Mouse (Mus musculus) forebrain, embryonic 15.5 days (tissue): Measurements from ENCODE around the gene Pagr1a. TPM values are rescaled to one million over a fixed set of nuclear protein-coding genes. Genes with fewer than 3 reads are reported as not detected.

Experiments
- ATAC-seq: fragments of 200-750 bp; cut with Nextera tagmentation; replicated peaks from 2 replicates; pipeline ENCODE4 v1.8.0; 2017; ENCODE audit warnings: mild to moderate bottlenecking, moderate TSS enrichment, moderate library complexity
- H3K27ac ChIP-seq: fragments of 300-500 bp; sonication (generic); replicated peaks from 2 replicates; pipeline ENCODE4 v1.5.1; 2015; ENCODE audit warnings: mild to moderate bottlenecking, inconsistent platforms
- H3K27me3 ChIP-seq: fragments of 300-500 bp; sonication (generic); 2 replicates; pipeline ENCODE4 v1.6.1; 2015; ENCODE audit warnings: inconsistent platforms
- H3K36me3 ChIP-seq: fragments of 300-500 bp; sonication (generic); 2 replicates; pipeline ENCODE4 v1.6.1; 2015; ENCODE audit warnings: mild to moderate bottlenecking, inconsistent platforms
- H3K4me1 ChIP-seq: fragments of 300-500 bp; sonication (generic); 2 replicates; pipeline ENCODE4 v1.6.1; 2015; ENCODE audit warnings: inconsistent platforms
- H3K4me2 ChIP-seq: fragments of 300-500 bp; sonication (generic); replicated peaks from 2 replicates; pipeline ENCODE4 v1.6.1; 2015; ENCODE audit warnings: mild to moderate bottlenecking, inconsistent platforms
- H3K4me3 ChIP-seq: fragments of 300-500 bp; sonication (generic); 2 replicates; pipeline ENCODE4 v1.5.1; 2015; ENCODE audit warnings: mild to moderate bottlenecking, inconsistent platforms
- H3K9ac ChIP-seq: fragments of 300-500 bp; sonication (generic); replicated peaks from 2 replicates; pipeline ENCODE4 v1.6.1; 2015; ENCODE audit warnings: mild to moderate bottlenecking, inconsistent platforms
- H3K9me3 ChIP-seq: fragments of 300-500 bp; sonication (generic); 2 replicates; pipeline ENCODE4 v1.6.1; 2016; ENCODE audit warnings: inconsistent platforms
- WGBS: fragments of 180-500 bp; shearing (Covaris S2); methylation state at CpG from one replicate; pipeline ENCODE4 v1.1.7; 2015; ENCODE audit warnings: mixed read lengths; 5-methylcytosine and 5-hydroxymethylcytosine counted together
- microRNA-seq: library from miRNA; unstranded; fragments of <30 nt; microRNA quantifications from one replicate; pipeline ENCODE4, GENCODE M21; 2016
- polyA plus RNA-seq: library from polyadenylated mRNA; unstranded; fragments of >200 nt; fragmentation: Nextera tagmentation; extraction: Ambion mirVana; gene quantifications from 2 replicates; pipeline ENCODE4 v1.2.1, GENCODE M21; 2015

The Pagr1a gene
- polyA plus RNA-seq, 1 experiment from 2014 or later: 32.2 TPM

- WGBS: 95% methylated on average over 4 of the region's 4 CpGs
- no peak overlapping the region for H3K27ac ChIP-seq
- no peak for ATAC-seq
- no peak overlapping the region for H3K4me2 ChIP-seq
- no peaks in the 10 kb centered on the region for H3K9me3 ChIP-seq
- no peak overlapping the region for H3K4me3 ChIP-seq
- H3K27me3 ChIP-seq: no peaks in the 10 kb centered on the region
- H3K9ac ChIP-seq: no peak overlapping the region
- peaks cover 32% of the 10 kb centered on the region for H3K36me3 ChIP-seq
- peaks cover 12% of the 10 kb centered on the region for H3K4me1 ChIP-seq
Observed at GRCm38 (mm10) chr7:126982054-126982453, 35.1 kb downstream of the Pagr1a start.

DNA sequence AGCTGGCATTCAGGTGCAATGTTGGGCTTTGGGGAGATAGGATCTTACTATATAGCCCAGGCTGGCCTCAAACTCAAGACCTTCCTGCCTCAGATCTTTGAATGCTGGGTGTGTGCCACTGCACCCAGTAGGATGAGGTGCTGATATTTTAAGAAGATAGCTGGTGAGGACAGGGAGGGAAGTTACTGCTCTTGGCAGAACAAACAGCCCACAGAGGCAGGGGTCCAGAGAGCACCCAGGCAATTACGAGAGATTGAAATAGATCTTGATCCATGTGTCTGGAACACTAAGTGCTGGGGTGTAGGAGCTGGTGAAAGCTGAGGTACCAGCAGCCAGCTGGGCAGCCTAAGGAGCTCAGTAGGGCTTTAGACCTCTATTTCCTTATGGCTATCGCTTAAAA, 35.6 kb downstream of the Pagr1a start:
- Histone ChIP-seq H3K4me2 (no peak overlapping the region), H3K9ac (no peak overlapping the region), H3K4me3 (no peak overlapping the region), H3K27ac (no peak overlapping the region), H3K36me3 (peaks cover 32% of the 10 kb centered on the region), H3K9me3 (no peaks in the 10 kb centered on the region), H3K27me3 (no peaks in the 10 kb centered on the region), H3K4me1 (peaks cover 15% of the 10 kb centered on the region)
- no peak for ATAC-seq
- WGBS: 91% methylated on average over 2 of the region's 2 CpGs

- Histone ChIP-seq H3K9me3 (no peaks in the 10 kb centered on the region), H3K4me2 (no peak overlapping the region), H3K9ac (no peak overlapping the region), H3K4me1 (peaks cover 20% of the 10 kb centered on the region), H3K27me3 (no peaks in the 10 kb centered on the region), H3K4me3 (no peak overlapping the region), H3K36me3 (peaks cover 32% of the 10 kb centered on the region), H3K27ac (no peak overlapping the region)
- WGBS: 96% methylated on average over 6 of the region's 6 CpGs
- ATAC-seq: no peak
Observed at GRCm38 (mm10) chr7:126978841-126979240, 38.3 kb downstream of the Pagr1a start.

DNA sequence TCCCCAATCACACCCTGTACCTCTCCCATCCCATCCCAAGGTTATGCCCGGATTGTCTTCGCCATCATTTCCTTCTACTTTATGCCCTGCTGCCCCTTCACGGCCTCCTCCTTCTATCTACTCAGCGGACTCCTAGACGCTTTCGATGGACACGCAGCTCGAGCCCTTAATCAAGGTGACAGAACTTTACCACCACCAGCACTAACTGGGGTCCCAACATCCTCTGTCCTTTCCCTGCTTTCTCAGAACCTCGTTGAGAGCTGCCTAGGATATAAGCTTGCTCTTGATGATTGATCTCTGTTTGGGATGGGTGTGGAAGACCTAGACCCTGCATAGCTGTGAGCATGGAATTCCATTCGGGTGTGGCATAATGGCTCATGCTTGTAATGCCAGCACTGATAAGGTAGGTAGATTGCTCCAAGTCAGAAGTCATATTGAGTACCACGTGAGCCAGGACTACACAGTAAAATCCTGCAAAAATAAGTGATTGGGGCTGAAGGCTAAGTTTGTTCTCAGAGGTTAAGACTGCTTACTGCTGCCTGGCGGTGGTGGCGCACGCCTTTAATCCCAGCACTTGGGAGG, 40.2 kb downstream of the Pagr1a start:
- Histone ChIP-seq H3K4me3 (peak overlapping the region; percentile 85), H3K27ac (peak overlapping the region; percentile 99; the same call in 1 of the 2 replicates), H3K36me3 (peaks cover 36% of the 10 kb centered on the region), H3K4me2 (peak overlapping the region; percentile 75), H3K9me3 (no peaks in the 10 kb centered on the region), H3K27me3 (no peaks in the 10 kb centered on the region), H3K9ac (peak overlapping the region; percentile 94), H3K4me1 (peaks cover 20% of the 10 kb centered on the region)
- ATAC-seq: no peak; the same call in 1 of the 2 replicates
- 30% methylated on average over 14 of the region's 14 CpGs for WGBS

DNA sequence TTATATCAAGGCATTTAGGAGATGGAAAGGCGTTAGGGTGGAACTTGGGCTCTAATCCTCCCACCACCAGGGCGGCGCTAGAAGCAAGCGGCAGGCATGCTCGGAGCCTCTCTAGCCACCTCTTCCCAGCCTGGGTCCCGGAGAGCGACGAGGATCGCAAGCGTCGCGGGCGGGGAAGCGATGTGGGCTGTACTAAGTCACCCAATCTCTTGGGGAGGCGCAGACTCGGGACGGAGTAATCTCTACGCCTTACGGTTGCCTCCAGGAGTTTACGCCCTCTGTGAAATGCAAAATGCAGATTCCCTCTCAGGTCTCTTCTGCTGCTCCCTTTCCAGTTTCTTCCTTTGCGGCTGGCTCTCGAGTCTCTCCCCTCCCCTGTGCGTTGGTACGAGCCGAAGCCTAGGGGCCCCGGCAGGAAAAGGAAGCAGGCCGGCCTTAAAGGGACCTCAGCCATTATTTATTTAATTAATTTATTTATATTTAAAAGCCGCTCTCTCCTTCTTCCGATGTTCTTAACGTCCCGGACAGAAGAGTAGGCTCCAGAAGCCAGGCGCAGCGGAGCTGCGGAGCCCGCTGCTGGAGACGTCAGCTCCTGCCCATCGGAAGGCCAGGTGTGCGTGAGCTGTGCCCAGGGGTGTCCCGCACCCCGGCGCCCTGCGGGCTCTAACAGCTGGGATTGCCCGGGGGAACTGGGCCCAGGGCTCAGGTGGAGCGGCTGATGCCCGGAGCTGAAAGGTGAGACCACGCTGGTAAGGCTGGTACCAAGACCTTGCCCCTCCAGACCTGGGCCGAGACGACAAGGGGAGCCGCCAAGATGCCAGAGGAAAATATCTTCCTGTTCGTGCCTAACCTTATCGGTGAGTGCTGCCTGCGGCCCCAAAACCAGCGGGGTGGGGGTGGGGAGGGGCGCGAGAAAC, 40.9 kb downstream of the Pagr1a start, which contains the start of gene Cdiptos:
TSS of gene Cdiptos (minus strand) at position 149 of the 917 bp plus-strand sequence.
- under 1% methylated on average over 55 of the region's 55 CpGs for WGBS
- ATAC-seq: peak; percentile 96
- Histone ChIP-seq H3K27ac (peak within 1 kb of the TSS; percentile 99), H3K9ac (peak within 1 kb of the TSS; percentile 94), H3K4me2 (peak within 1 kb of the TSS; percentile 75), H3K4me1 (peaks cover 20% of the 10 kb centered on the region), H3K27me3 (no peaks in the 10 kb centered on the region), H3K4me3 (peak within 1 kb of the TSS; percentile 85), H3K9me3 (no peaks in the 10 kb centered on the region), H3K36me3 (peaks cover 38% of the 10 kb centered on the region)

GRCm38 (mm10) chr7:126975893-126975949, 41.4 kb downstream of the Pagr1a start, which contains the start of gene Cdipt:
Gene Cdipt (plus strand): TSS chr7:126975914.
- ATAC-seq: no peak
- H3K9me3 ChIP-seq: no peaks in the 10 kb centered on the region
- peak within 1 kb of the TSS; percentile 99 for H3K27ac ChIP-seq
- H3K36me3 ChIP-seq: peaks cover 38% of the 10 kb centered on the region
- H3K27me3 ChIP-seq: no peaks in the 10 kb centered on the region
- H3K4me2 ChIP-seq: peak within 1 kb of the TSS; percentile 75
- H3K9ac ChIP-seq: peak within 1 kb of the TSS; percentile 94
- peak within 1 kb of the TSS; percentile 85 for H3K4me3 ChIP-seq
- peaks cover 20% of the 10 kb centered on the region for H3K4me1 ChIP-seq
- WGBS: 8% methylated on average over 1 of the region's 1 CpGs

DNA sequence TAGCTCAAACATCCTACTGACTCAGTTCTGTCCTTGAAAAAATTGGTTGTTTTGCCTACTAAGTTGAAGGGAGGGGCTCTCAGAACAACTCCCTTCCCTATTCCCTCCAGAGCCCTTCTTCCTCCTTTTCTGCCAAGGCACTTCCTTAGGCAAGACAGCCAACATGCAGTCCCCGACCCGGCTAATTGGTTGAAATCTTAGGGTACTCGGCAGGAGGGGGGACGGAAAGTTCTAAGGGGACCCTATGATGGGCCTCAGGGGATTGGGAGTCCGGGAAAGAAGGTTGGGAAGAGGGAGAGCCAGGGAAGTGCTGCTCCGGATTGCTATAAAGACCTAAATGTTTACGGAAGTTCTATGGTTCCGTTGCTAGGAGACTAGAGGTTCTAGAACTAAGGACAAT, 41.7 kb downstream of the Pagr1a start:
- H3K4me2 ChIP-seq: peak overlapping the region; percentile 75
- no peaks in the 10 kb centered on the region for H3K27me3 ChIP-seq
- ATAC-seq: no peak; the same call in 1 of the 2 replicates
- 0 out of 2 replicates have a peak overlapping the region, but pooled peaks have one; percentile 94 for H3K9ac ChIP-seq
- peak overlapping the region; percentile 99; the same call in 1 of the 2 replicates for H3K27ac ChIP-seq
- H3K36me3 ChIP-seq: peaks cover 40% of the 10 kb centered on the region
- 14% methylated on average over 8 of the region's 8 CpGs for WGBS
- H3K4me3 ChIP-seq: peak overlapping the region; percentile 85
- H3K9me3 ChIP-seq: no peaks in the 10 kb centered on the region
- peaks cover 20% of the 10 kb centered on the region for H3K4me1 ChIP-seq

- H3K36me3 ChIP-seq: peaks cover 59% of the 10 kb centered on the region
Observed at GRCm38 (mm10) chr7:126967361-126967760, 49.8 kb downstream of the Pagr1a start.

DNA sequence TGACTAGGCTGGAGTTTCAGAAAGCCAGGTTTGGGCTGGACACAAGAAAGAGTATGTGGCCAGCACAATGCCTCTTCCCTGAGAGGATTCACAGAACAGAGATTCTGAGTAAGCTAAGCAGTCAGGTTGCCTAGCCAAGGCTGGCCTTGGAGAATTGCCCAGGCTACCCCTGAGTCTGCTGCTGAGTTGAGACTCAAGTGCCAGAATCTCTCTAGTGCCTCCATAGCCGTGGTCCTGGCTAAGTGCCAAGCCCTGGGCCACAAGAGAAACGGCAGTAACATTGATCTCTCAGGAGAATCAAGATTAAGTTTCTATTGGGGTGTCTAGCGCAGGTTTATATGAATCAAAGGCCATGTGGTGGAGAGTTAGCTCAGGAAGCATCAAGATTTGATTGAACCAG, 51.6 kb downstream of the Pagr1a start:
- Histone ChIP-seq H3K36me3 (peaks cover 57% of the 10 kb centered on the region), H3K9me3 (no peaks in the 10 kb centered on the region), H3K9ac (no peak overlapping the region), H3K27me3 (no peaks in the 10 kb centered on the region), H3K27ac (no peak overlapping the region), H3K4me1 (no peaks in the 10 kb centered on the region), H3K4me3 (no peak overlapping the region), H3K4me2 (no peak overlapping the region)
- ATAC-seq: no peak
- 50% methylated on average over 3 of the region's 3 CpGs for WGBS

More at GRCm38 (mm10) chr7:126967361-126967760, 49.8 kb downstream of the Pagr1a start:
- Histone ChIP-seq H3K27ac (no peak overlapping the region), H3K9ac (no peak overlapping the region), H3K4me3 (no peak overlapping the region), H3K9me3 (no peaks in the 10 kb centered on the region), H3K27me3 (no peaks in the 10 kb centered on the region), H3K4me2 (no peak overlapping the region), H3K4me1 (no peaks in the 10 kb centered on the region)
- ATAC-seq: no peak
- WGBS: 64% methylated on average over 6 of the region's 6 CpGs

Small RNAs within 50 kb of the gene (microRNA-seq; reads per million reads assigned to microRNA genes)
- not detected for gene Gm44343

Other genes with a start within 250 kb of the Pagr1a start
- gene Ypel3, start 240.4 kb downstream of the Pagr1a start, polyA plus RNA-seq: 207 and 213 TPM in 2 replicates
- 0.41 and 0.65 TPM in 2 replicates for gene Tbx6, start 235.9 kb downstream of the Pagr1a start, polyA plus RNA-seq
- 215 TPM in 2 replicates for gene Ppp4c, start 224.9 kb downstream of the Pagr1a start, polyA plus RNA-seq
- 35.1 and 38.1 TPM in 2 replicates for gene Fam57b, start 219.7 kb downstream of the Pagr1a start, polyA plus RNA-seq
- gene 4930451I11Rik, start 185.7 kb downstream of the Pagr1a start, polyA plus RNA-seq: not detected in 2 replicates
- 9.0 and 9.1 TPM in 2 replicates for gene Doc2a, start 169.9 kb downstream of the Pagr1a start, polyA plus RNA-seq
- gene Hirip3, start 155.4 kb downstream of the Pagr1a start, polyA plus RNA-seq: 30.7 and 31.8 TPM in 2 replicates
- gene Ino80e, start 155.0 kb downstream of the Pagr1a start, polyA plus RNA-seq: 86.2 and 98.8 TPM in 2 replicates
- gene Taok2, start 132.6 kb downstream of the Pagr1a start, polyA plus RNA-seq: 54.1 and 56.8 TPM in 2 replicates
- 36.2 and 38.6 TPM in 2 replicates for gene Tmem219, start 94.4 kb downstream of the Pagr1a start, polyA plus RNA-seq
- gene Kctd13, start 88.5 kb downstream of the Pagr1a start, polyA plus RNA-seq: 132 and 136 TPM in 2 replicates
- 5.6 and 6.9 TPM in 2 replicates for gene Asphd1, start 67.8 kb downstream of the Pagr1a start, polyA plus RNA-seq
- 25.5 and 32.0 TPM in 2 replicates for gene Sez6l2, start 66.8 kb downstream of the Pagr1a start, polyA plus RNA-seq
- 104 and 105 TPM in 2 replicates for gene Cdipt, start 41.4 kb downstream of the Pagr1a start, polyA plus RNA-seq
- gene Cdiptos, start 41.3 kb downstream of the Pagr1a start, polyA plus RNA-seq: 0.56 and 0.88 TPM in 2 replicates
- 3.0 and 3.5 TPM in 2 replicates for gene Mvp, start 2.7 kb downstream of the Pagr1a start, polyA plus RNA-seq
- gene Pagr1b, start 868 bp downstream of the Pagr1a start, polyA plus RNA-seq: not detected in 2 replicates
- gene Gm42742, start 3.7 kb upstream of the Pagr1a start, polyA plus RNA-seq: 67.9 and 75.6 TPM in 2 replicates
- gene Prrt2, start 3.9 kb upstream of the Pagr1a start, polyA plus RNA-seq: 18.0 and 19.8 TPM in 2 replicates
- gene Maz, start 9.7 kb upstream of the Pagr1a start, polyA plus RNA-seq: 79.3 and 84.0 TPM in 2 replicates
- 67.6 and 69.0 TPM in 2 replicates for gene Kif22, start 25.1 kb upstream of the Pagr1a start, polyA plus RNA-seq
- gene Zg16, start 70.0 kb upstream of the Pagr1a start, polyA plus RNA-seq: not detected in 2 replicates
- 1.3 and 1.6 TPM in 2 replicates for gene AI467606, start 74.0 kb upstream of the Pagr1a start, polyA plus RNA-seq
- gene Qprt, start 104.9 kb upstream of the Pagr1a start, polyA plus RNA-seq: 0.50 and 0.66 TPM in 2 replicates
- gene Spn, start 120.5 kb upstream of the Pagr1a start, polyA plus RNA-seq: not detected in 2 replicates
- gene Cd2bp2, start 178.7 kb upstream of the Pagr1a start, polyA plus RNA-seq: 86.7 and 91.5 TPM in 2 replicates
- gene Tbc1d10b, start 191.1 kb upstream of the Pagr1a start, polyA plus RNA-seq: 33.6 and 35.1 TPM in 2 replicates
- gene Mylpf, start 191.5 kb upstream of the Pagr1a start, polyA plus RNA-seq: 6.1 and 6.3 TPM in 2 replicates
- gene Zfp553, start 215.7 kb upstream of the Pagr1a start, polyA plus RNA-seq: 70.7 and 71.5 TPM in 2 replicates
- gene Sept1, start 215.8 kb upstream of the Pagr1a start, polyA plus RNA-seq: 21.8 and 27.8 TPM in 2 replicates
- gene Zfp771, start 226.9 kb upstream of the Pagr1a start, polyA plus RNA-seq: 65.2 and 65.9 TPM in 2 replicates
- 159 and 166 TPM in 2 replicates for gene Dctpp1, start 243.4 kb upstream of the Pagr1a start, polyA plus RNA-seq